Mouse (Mus musculus) ovary, postnatal 14 days (tissue): ENCODE results near the gene Cep295.
"Not testable (repeated sequence)": the region's sequence is repeated elsewhere in the genome, so short reads cannot be mapped to it uniquely, and the experiment has no call there.

Experiments used
- DNase-seq: peaks from one replicate; pipeline ENCODE4 v3.0.0; 2022; ENCODE audit warnings: low spot score

Cep295 gene

GRCm38 (mm10) chr9:15357484-15358275, at the start of gene Cep295:
Gene Cep295 (minus strand): TSS chr9:15357788.
- DNase-seq = peak; percentile 98

- no peak for DNase-seq
These were observed 40.0 kb upstream of the Cep295 start for GRCm38 (mm10) chr9:15397591-15397990.

- DNase-seq = no peak
These were observed 37.9 kb upstream of the Cep295 start for GRCm38 (mm10) chr9:15395353-15395942.

GRCm38 (mm10) chr9:15387075-15387643, 29.6 kb upstream of the Cep295 start:
- no peak for DNase-seq

GRCm38 (mm10) chr9:15384266-15384665, 26.7 kb upstream of the Cep295 start:
- DNase-seq = no peak

GRCm38 (mm10) chr9:15366260-15366659, 8.7 kb upstream of the Cep295 start:
- DNase-seq = no peak

- DNase-seq = no peak
These were observed 8.3 kb upstream of the Cep295 start for GRCm38 (mm10) chr9:15365856-15366255.

- DNase-seq = no peak
These were observed 7.3 kb upstream of the Cep295 start for GRCm38 (mm10) chr9:15364843-15365242.

GRCm38 (mm10) chr9:15356916-15357483, 588 bp downstream of the Cep295 start:
- DNase-seq = no peak

GRCm38 (mm10) chr9:15349925-15350324, 7.7 kb downstream of the Cep295 start:
- no peak for DNase-seq

- DNase-seq = no peak
These were observed 19.8 kb downstream of the Cep295 start for GRCm38 (mm10) chr9:15337776-15338175.

- DNase-seq = no peak
These were observed 39.3 kb downstream of the Cep295 start for GRCm38 (mm10) chr9:15318170-15318742.

GRCm38 (mm10) chr9:15317223-15318169, 40.1 kb downstream of the Cep295 start:
- DNase-seq = no peak

- DNase-seq = not testable (repeated sequence)
These were observed 41.3 kb downstream of the Cep295 start for GRCm38 (mm10) chr9:15316296-15316695.

GRCm38 (mm10) chr9:15314619-15315018, 43.0 kb downstream of the Cep295 start:
- DNase-seq = no peak

GRCm38 (mm10) chr9:15313633-15314032, 44.0 kb downstream of the Cep295 start:
- DNase-seq = no peak

GRCm38 (mm10) chr9:15312054-15312735, 45.4 kb downstream of the Cep295 start:
- no peak for DNase-seq

GRCm38 (mm10) chr9:15310179-15310578, 47.4 kb downstream of the Cep295 start:
- DNase-seq = no peak

- DNase-seq = no peak
These were observed 48.2 kb downstream of the Cep295 start for GRCm38 (mm10) chr9:15309425-15309824.

- no peak for DNase-seq
These were observed 49.3 kb downstream of the Cep295 start for GRCm38 (mm10) chr9:15308254-15308653.

- no peak for DNase-seq
These were observed 50.3 kb downstream of the Cep295 start for GRCm38 (mm10) chr9:15307257-15307656.
